Mouse (Mus musculus): ENCODE results near the gene Card9. TPM values are rescaled to one million over a fixed set of nuclear protein-coding genes. Genes with fewer than 3 reads are reported as not detected.

Card9 gene
- polyA plus RNA-seq, 1 experiment from 2014 or later = 1.0 TPM

DNA sequence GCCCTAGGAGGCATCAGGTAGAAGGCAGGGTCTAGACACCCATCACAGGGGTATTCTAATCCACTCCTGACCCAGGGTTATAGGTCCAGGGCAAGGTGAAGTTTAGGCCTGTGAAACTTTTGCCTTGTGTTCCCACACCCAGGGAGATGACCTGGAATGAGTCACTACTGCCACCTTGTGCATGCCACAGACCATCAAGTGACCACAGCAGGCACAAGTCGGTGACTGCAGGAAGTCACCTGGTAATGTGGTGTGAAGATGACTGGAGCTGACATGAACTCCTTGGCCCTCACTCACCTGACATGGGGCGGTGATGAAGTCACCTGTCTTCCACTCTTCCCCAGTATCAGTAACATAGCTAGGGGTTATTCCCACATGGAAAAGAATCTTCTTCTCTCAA lies 47.9 kb downstream of the Card9 start:
- no peak overlapping the region for H3K4me3 ChIP-seq
- H3K36me3 ChIP-seq = no peaks in the 10 kb centered on the region
- H3K27me3 ChIP-seq (replicated peaks) = no peaks in the 10 kb centered on the region
- WGBS = 70% methylated on average over 2 of the region's 2 CpGs
- ATAC-seq (ENCODE audit: low FRiP score, low read depth) = no peak
- H3K27ac ChIP-seq = no peak overlapping the region
- H3K4me2 ChIP-seq (replicated peaks) = no peak overlapping the region
- H3K4me1 ChIP-seq = peaks cover 37% of the 10 kb centered on the region
- no peaks in the 10 kb centered on the region for H3K9me3 ChIP-seq
- H3K9ac ChIP-seq = no peak overlapping the region

DNA sequence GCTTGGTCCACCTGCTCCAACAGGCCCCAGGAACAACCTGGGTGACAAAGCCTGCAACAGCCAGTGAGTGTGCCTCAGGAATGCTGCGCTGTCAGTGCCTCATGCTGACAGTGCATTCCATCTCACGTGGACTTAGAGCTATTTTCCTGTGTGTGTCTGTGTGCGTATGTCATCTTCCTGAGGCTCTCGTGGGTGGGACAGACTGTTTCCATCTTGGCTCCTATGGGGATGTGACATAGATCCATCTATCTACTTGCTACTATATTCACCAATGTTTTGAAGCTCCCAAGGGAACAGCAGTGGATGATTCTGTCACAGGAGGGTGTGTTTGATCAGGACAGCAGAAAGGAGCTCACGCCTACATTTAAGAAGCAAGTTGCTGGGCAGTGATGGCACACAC lies 48.8 kb downstream of the Card9 start:
- H3K9me3 ChIP-seq = no peaks in the 10 kb centered on the region
- H3K4me1 ChIP-seq = peaks cover 28% of the 10 kb centered on the region
- H3K9ac ChIP-seq = no peak overlapping the region
- no peak for ATAC-seq (ENCODE audit: low FRiP score, low read depth)
- H3K27ac ChIP-seq = no peak overlapping the region
- H3K4me2 ChIP-seq (replicated peaks) = no peak overlapping the region
- no peaks in the 10 kb centered on the region for H3K27me3 ChIP-seq (replicated peaks)
- no peaks in the 10 kb centered on the region for H3K36me3 ChIP-seq
- 75% methylated on average over 5 of the region's 5 CpGs for WGBS
- no peak overlapping the region for H3K4me3 ChIP-seq

DNA sequence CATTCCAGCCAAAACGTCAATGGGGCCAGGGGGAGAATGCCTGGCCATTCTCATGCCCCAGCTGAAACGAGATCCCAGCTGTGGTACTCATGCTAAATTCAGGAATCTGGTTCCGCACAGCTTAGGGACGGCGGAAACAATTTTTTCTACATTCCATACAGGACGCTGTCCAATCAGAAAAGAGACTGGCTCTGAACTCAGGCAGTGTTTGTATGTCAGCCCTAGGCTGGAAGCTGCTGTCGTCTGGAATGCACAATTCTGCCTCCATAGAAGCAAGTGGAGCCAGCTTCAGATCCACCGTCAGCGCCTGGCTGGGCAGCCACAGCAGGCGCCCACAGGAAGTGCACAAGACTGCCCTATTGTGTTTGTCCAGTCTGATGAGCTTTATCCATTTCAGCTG lies 51.0 kb downstream of the Card9 start:
- ATAC-seq (ENCODE audit: low FRiP score, low read depth) = no peak
- WGBS = 28% methylated on average over 10 of the region's 10 CpGs
- no peaks in the 10 kb centered on the region for H3K27me3 ChIP-seq (replicated peaks)
- peak overlapping the region; percentile 24; the same call in 1 of the 2 replicates for H3K4me2 ChIP-seq (replicated peaks)
- H3K9me3 ChIP-seq = no peaks in the 10 kb centered on the region
- H3K27ac ChIP-seq = no peak overlapping the region; the same call in 1 of the 2 replicates
- no peak overlapping the region for H3K4me3 ChIP-seq
- peaks cover 13% of the 10 kb centered on the region for H3K4me1 ChIP-seq
- no peaks in the 10 kb centered on the region for H3K36me3 ChIP-seq
- H3K9ac ChIP-seq = no peak overlapping the region

DNA sequence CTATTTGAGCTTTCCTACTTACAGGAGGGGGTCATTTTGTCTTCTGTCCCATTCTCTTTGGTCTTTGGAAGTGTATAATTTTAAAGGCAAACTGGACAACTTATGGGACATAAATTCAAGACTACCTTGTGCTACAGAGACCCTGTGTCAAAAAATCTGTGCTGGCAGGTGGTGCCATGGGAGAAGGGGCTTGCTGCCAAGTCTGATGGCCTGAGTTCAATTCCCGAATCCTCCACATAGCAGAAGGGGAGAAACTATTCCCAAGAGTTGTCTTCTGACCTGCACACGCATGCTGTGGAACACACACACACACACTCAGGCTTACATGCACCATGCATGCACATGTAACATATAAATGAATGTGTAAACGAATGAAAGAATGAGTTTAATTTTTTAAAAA lies 54.0 kb downstream of the Card9 start:
- no peak overlapping the region for H3K4me3 ChIP-seq
- ATAC-seq (ENCODE audit: low FRiP score, low read depth) = no peak
- no peak overlapping the region for H3K4me2 ChIP-seq (replicated peaks)
- no peaks in the 10 kb centered on the region for H3K9me3 ChIP-seq
- H3K36me3 ChIP-seq = no peaks in the 10 kb centered on the region
- peaks cover 4% of the 10 kb centered on the region; the same call in 1 of the 2 replicates for H3K4me1 ChIP-seq
- H3K9ac ChIP-seq = no peak overlapping the region
- 93% methylated on average over 3 of the region's 3 CpGs for WGBS
- H3K27ac ChIP-seq = no peak overlapping the region
- H3K27me3 ChIP-seq (replicated peaks) = no peaks in the 10 kb centered on the region

DNA sequence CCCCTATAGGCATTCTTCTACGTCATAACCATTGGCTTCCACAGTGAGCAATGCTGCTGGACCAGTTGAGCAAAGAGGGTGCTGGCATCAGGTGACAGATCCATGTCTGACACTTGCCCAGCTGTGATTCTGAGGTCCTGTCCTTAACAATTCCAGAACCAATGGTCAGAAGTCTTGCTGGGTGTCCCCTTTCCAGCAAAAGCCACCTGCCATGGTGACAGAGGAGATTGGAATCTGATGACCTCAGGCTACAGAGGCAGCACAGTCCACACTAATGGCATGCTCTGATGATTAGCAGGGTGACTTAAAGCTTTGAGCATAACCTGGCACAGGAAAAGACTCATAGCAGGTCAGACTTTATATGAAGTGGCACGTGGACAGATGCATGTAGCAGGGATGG lies 55.2 kb downstream of the Card9 start:
- Histone ChIP-seq H3K4me2 (replicated peaks) (no peak overlapping the region), H3K9me3 (no peaks in the 10 kb centered on the region), H3K27me3 (replicated peaks) (no peaks in the 10 kb centered on the region), H3K4me1 (peaks cover 5% of the 10 kb centered on the region; the same call in 1 of the 2 replicates), H3K27ac (no peak overlapping the region), H3K4me3 (no peak overlapping the region), H3K36me3 (no peaks in the 10 kb centered on the region), H3K9ac (no peak overlapping the region)
- ATAC-seq (ENCODE audit: low FRiP score, low read depth) = no peak
- 79% methylated on average over 2 of the region's 2 CpGs for WGBS

DNA sequence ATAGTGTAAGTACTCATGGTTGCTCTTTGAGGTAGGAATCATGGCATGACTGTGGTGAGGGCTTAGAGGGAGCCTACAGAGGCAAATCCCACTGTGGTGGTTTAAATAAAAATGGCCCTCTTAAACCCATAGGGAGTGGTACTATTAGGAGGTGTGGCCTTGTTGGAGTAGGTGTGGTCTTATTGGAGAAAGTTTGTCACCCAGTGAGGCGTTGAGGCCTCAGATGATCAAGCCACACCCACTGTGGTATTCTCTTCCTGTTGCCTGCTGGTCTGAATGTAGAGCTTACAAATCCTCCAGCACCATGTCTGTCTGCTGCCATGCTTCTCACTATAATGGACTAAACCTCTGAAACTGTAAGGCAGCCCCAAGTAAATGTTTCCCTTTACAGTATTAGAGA lies 56.0 kb downstream of the Card9 start:
- 60% methylated on average over 1 of the region's 1 CpGs for WGBS
- no peak for ATAC-seq (ENCODE audit: low FRiP score, low read depth)

More for the DNA sequence above, 56.0 kb downstream of the Card9 start:
- H3K36me3 ChIP-seq = no peaks in the 10 kb centered on the region
- H3K9me3 ChIP-seq = no peaks in the 10 kb centered on the region
- no peak overlapping the region for H3K9ac ChIP-seq
- H3K27me3 ChIP-seq (replicated peaks) = no peaks in the 10 kb centered on the region
- no peak overlapping the region for H3K27ac ChIP-seq
- H3K4me1 ChIP-seq = peaks cover 11% of the 10 kb centered on the region
- no peak overlapping the region for H3K4me2 ChIP-seq (replicated peaks)
- H3K4me3 ChIP-seq = no peak overlapping the region

Other genes starting within 250 kb of the Card9 start
- 15.0 and 15.2 TPM in 2 replicates for gene Nacc2, start 237.7 kb downstream of the Card9 start, polyA plus RNA-seq (2016; fragmentation: Nextera tagmentation; extraction: Ambion mirVana)
- gene Lhx3, start 152.6 kb downstream of the Card9 start, polyA plus RNA-seq (2016; fragmentation: Nextera tagmentation; extraction: Ambion mirVana) = 16.8 and 24.2 TPM in 2 replicates
- 18.4 and 20.6 TPM in 2 replicates for gene Qsox2, start 123.4 kb downstream of the Card9 start, polyA plus RNA-seq (2016; fragmentation: Nextera tagmentation; extraction: Ambion mirVana)
- gene Ccdc187, start 66.4 kb downstream of the Card9 start, polyA plus RNA-seq (2016; fragmentation: Nextera tagmentation; extraction: Ambion mirVana) = 0.10 and 0.11 TPM in 2 replicates
- 112 and 118 TPM in 2 replicates for gene Gpsm1, start 45.4 kb downstream of the Card9 start, polyA plus RNA-seq (2016; fragmentation: Nextera tagmentation; extraction: Ambion mirVana)
- 36.1 and 36.3 TPM in 2 replicates for gene Dnlz, start 8.8 kb downstream of the Card9 start, polyA plus RNA-seq (2016; fragmentation: Nextera tagmentation; extraction: Ambion mirVana)
- 33.4 and 34.6 TPM in 2 replicates for gene Snapc4, start 19.7 kb upstream of the Card9 start, polyA plus RNA-seq (2016; fragmentation: Nextera tagmentation; extraction: Ambion mirVana)
- 177 and 180 TPM in 2 replicates for gene Entr1, start 28.4 kb upstream of the Card9 start, polyA plus RNA-seq (2016; fragmentation: Nextera tagmentation; extraction: Ambion mirVana)
- 113 and 115 TPM in 2 replicates for gene Pmpca, start 28.4 kb upstream of the Card9 start, polyA plus RNA-seq (2016; fragmentation: Nextera tagmentation; extraction: Ambion mirVana)
- gene Inpp5e, start 48.3 kb upstream of the Card9 start, polyA plus RNA-seq (2016; fragmentation: Nextera tagmentation; extraction: Ambion mirVana) = 29.7 and 32.7 TPM in 2 replicates
- 26.0 and 26.3 TPM in 2 replicates for gene Sec16a, start 84.3 kb upstream of the Card9 start, polyA plus RNA-seq (2016; fragmentation: Nextera tagmentation; extraction: Ambion mirVana)
- 44.7 and 48.2 TPM in 2 replicates for gene Notch1, start 155.7 kb upstream of the Card9 start, polyA plus RNA-seq (2016; fragmentation: Nextera tagmentation; extraction: Ambion mirVana)
- 74.8 and 76.1 TPM in 2 replicates for gene Egfl7, start 219.1 kb upstream of the Card9 start, polyA plus RNA-seq (2016; fragmentation: Nextera tagmentation; extraction: Ambion mirVana)
- not detected in 2 replicates for gene Gm20532, start 225.7 kb upstream of the Card9 start, polyA plus RNA-seq (2016; fragmentation: Nextera tagmentation; extraction: Ambion mirVana)
- 7.1 TPM in 2 replicates for gene Agpat2, start 243.5 kb upstream of the Card9 start, polyA plus RNA-seq (2016; fragmentation: Nextera tagmentation; extraction: Ambion mirVana)

Data from neural tube, embryonic 12.5 days (tissue).